Mouse (Mus musculus) intestine, embryonic 14.5 days (tissue): ENCODE data around the gene Vars. TPM values are rescaled to one million over a fixed set of nuclear protein-coding genes. Genes with fewer than 3 reads are reported as not detected.
"Not testable (repeated sequence)": the region's sequence is repeated elsewhere in the genome, so short reads cannot be mapped to it uniquely, and the experiment has no call there.

Source experiments
- ATAC-seq: fragments of 200-750 bp; cut with Nextera tagmentation; replicated peaks from 2 replicates; pipeline ENCODE4 v1.8.0; 2017; ENCODE audit warnings: low read depth, moderate number of reproducible peaks, moderate TSS enrichment, moderate library complexity; ENCODE audit not compliant: low FRiP score, low TSS enrichment
- DNase-seq: peaks from one replicate; pipeline ENCODE4 v3.0.0-alpha.2; 2018; ENCODE audit warnings: low spot score
- H3K27ac ChIP-seq: fragments of 300-500 bp; sonication (generic); 2 replicates; pipeline ENCODE4 v1.5.1; 2014; ENCODE audit warnings: low read depth, mild to moderate bottlenecking, control low read depth
- H3K27me3 ChIP-seq: fragments of 300-500 bp; sonication (generic); replicated peaks from 2 replicates; pipeline ENCODE4 v1.6.1; 2014; ENCODE audit warnings: low read length, control low read depth; ENCODE audit not compliant: control insufficient read depth, insufficient read depth
- H3K36me3 ChIP-seq: fragments of 300-500 bp; sonication (generic); 2 replicates; pipeline ENCODE4 v1.6.1; 2014; ENCODE audit warnings: low read length, control low read depth; ENCODE audit not compliant: control insufficient read depth, insufficient read depth
- H3K4me1 ChIP-seq: fragments of 300-500 bp; sonication (generic); replicated peaks from 2 replicates; pipeline ENCODE4 v1.6.1; 2014; ENCODE audit warnings: low read length, control low read depth, mixed read lengths; ENCODE audit not compliant: control insufficient read depth, insufficient read depth
- H3K4me2 ChIP-seq: fragments of 300-500 bp; sonication (generic); 2 replicates; pipeline ENCODE4 v1.6.1; 2014; ENCODE audit warnings: low read length
- H3K4me3 ChIP-seq: fragments of 300-500 bp; sonication (generic); 2 replicates; pipeline ENCODE4 v1.5.1; 2014; ENCODE audit warnings: low read depth, low read length, control low read depth, mixed read lengths
- H3K9ac ChIP-seq: fragments of 300-500 bp; sonication (generic); 2 replicates; pipeline ENCODE4 v1.6.1; 2014; ENCODE audit warnings: mild to moderate bottlenecking, low read length
- H3K9me3 ChIP-seq: fragments of 300-500 bp; sonication (generic); 2 replicates; pipeline ENCODE4 v1.6.1; 2016; ENCODE audit warnings: low read length, control low read depth; ENCODE audit not compliant: control insufficient read depth
- WGBS: fragments of 180-500 bp; shearing (Covaris S2); extraction: QIAGEN DNeasy Blood & Tissue Kit; methylation state at CpG from one replicate; pipeline ENCODE4 v1.1.7; 2014; 5-methylcytosine and 5-hydroxymethylcytosine counted together
- polyA plus RNA-seq: library from polyadenylated mRNA; unstranded; fragments of >200 nt; fragmentation: Nextera tagmentation; extraction: Ambion mirVana; gene quantifications from 2 replicates; pipeline ENCODE4 v1.2.1, GENCODE M21; 2014

Gene Vars
- polyA plus RNA-seq, 1 experiment from 2014 or later: 133 TPM

GRCm38 (mm10) chr17:34978239-34978638, 22.5 kb upstream of the Vars start:
- Histone ChIP-seq H3K27me3 (no peaks in the 10 kb centered on the region), H3K4me3 (no peak overlapping the region), H3K4me2 (no peak overlapping the region), H3K9me3 (no peaks in the 10 kb centered on the region), H3K9ac (no peak overlapping the region), H3K4me1 (peaks cover 21% of the 10 kb centered on the region), H3K36me3 (no peaks in the 10 kb centered on the region), H3K27ac (no peak overlapping the region)
- 87% methylated on average over 27 of the region's 27 CpGs for WGBS
- ATAC-seq (no peak), DNase-seq (no peak)

- Histone ChIP-seq H3K4me1 (peaks cover 24% of the 10 kb centered on the region), H3K27ac (no peak overlapping the region), H3K36me3 (no peaks in the 10 kb centered on the region), H3K4me3 (no peak overlapping the region), H3K4me2 (no peak overlapping the region), H3K27me3 (no peaks in the 10 kb centered on the region), H3K9ac (no peak overlapping the region), H3K9me3 (no peaks in the 10 kb centered on the region)
- WGBS: 91% methylated on average over 4 of the region's 4 CpGs
- peak; percentile 38 for DNase-seq
- no peak for ATAC-seq
These were observed 21.2 kb upstream of the Vars start for GRCm38 (mm10) chr17:34979631-34980030.

GRCm38 (mm10) chr17:34980655-34981054, 20.1 kb upstream of the Vars start:
- no peak for DNase-seq
- ATAC-seq: no peak
- WGBS: 11% methylated on average over 2 of the region's 2 CpGs

GRCm38 (mm10) chr17:34981690-34982180, 19.1 kb upstream of the Vars start, which contains the start of gene Lsm2:
Gene Lsm2, plus strand, starts transcription at chr17:34981862.
- DNase-seq (peak; percentile 97), ATAC-seq (peak; percentile 89)
- H3K4me2 ChIP-seq: peak within 1 kb of the TSS; percentile 90
- under 1% methylated on average over 58 of the region's 58 CpGs for WGBS
- peaks cover 24% of the 10 kb centered on the region for H3K4me1 ChIP-seq
- H3K36me3 ChIP-seq: peaks cover 20% of the 10 kb centered on the region
- H3K9ac ChIP-seq: peak within 1 kb of the TSS; percentile 91
- H3K4me3 ChIP-seq: peak within 1 kb of the TSS; percentile 91
- no peaks in the 10 kb centered on the region for H3K27me3 ChIP-seq
- no peaks in the 10 kb centered on the region for H3K9me3 ChIP-seq
- H3K27ac ChIP-seq: peak within 1 kb of the TSS; percentile 99

More at GRCm38 (mm10) chr17:34980655-34981054, 20.1 kb upstream of the Vars start:
- H3K27ac ChIP-seq: peak overlapping the region; percentile 99; the same call in 1 of the 2 replicates
- peak overlapping the region; percentile 90 for H3K4me2 ChIP-seq
- peak overlapping the region; percentile 91 for H3K4me3 ChIP-seq
- H3K4me1 ChIP-seq: peaks cover 24% of the 10 kb centered on the region
- H3K9ac ChIP-seq: peak overlapping the region; percentile 91
- peaks cover 9% of the 10 kb centered on the region for H3K36me3 ChIP-seq
- H3K9me3 ChIP-seq: no peaks in the 10 kb centered on the region
- H3K27me3 ChIP-seq: no peaks in the 10 kb centered on the region

GRCm38 (mm10) chr17:34982328-34982727, 18.5 kb upstream of the Vars start:
- under 1% methylated on average over 15 of the region's 15 CpGs for WGBS
- no peak; the same call in 1 of the 2 replicates for ATAC-seq
- Histone ChIP-seq H3K36me3 (peaks cover 22% of the 10 kb centered on the region), H3K4me1 (peaks cover 24% of the 10 kb centered on the region), H3K9ac (peak overlapping the region; percentile 91), H3K4me2 (peak overlapping the region; percentile 90), H3K4me3 (peak overlapping the region; percentile 91), H3K27me3 (no peaks in the 10 kb centered on the region), H3K27ac (peak overlapping the region; percentile 99), H3K9me3 (no peaks in the 10 kb centered on the region)
- no peak for DNase-seq

GRCm38 (mm10) chr17:34984218-34984617, 16.6 kb upstream of the Vars start:
- DNase-seq: no peak
- no peak for ATAC-seq

GRCm38 (mm10) chr17:34994751-34995150, 6.0 kb upstream of the Vars start:
- Histone ChIP-seq H3K4me1 (peaks cover 11% of the 10 kb centered on the region), H3K27me3 (no peaks in the 10 kb centered on the region), H3K4me2 (no peak overlapping the region), H3K27ac (no peak overlapping the region), H3K4me3 (no peak overlapping the region), H3K36me3 (peaks cover 26% of the 10 kb centered on the region; the same call in 1 of the 2 replicates), H3K9me3 (no peaks in the 10 kb centered on the region), H3K9ac (no peak overlapping the region)
- ATAC-seq (no peak), DNase-seq (no peak)

More at GRCm38 (mm10) chr17:34984218-34984617, 16.6 kb upstream of the Vars start:
- no peak overlapping the region for H3K27ac ChIP-seq
- H3K9me3 ChIP-seq: no peaks in the 10 kb centered on the region
- H3K4me3 ChIP-seq: no peak overlapping the region
- no peak overlapping the region for H3K9ac ChIP-seq
- H3K4me2 ChIP-seq: no peak overlapping the region
- WGBS: 82% methylated on average over 2 of the region's 2 CpGs
- H3K36me3 ChIP-seq: peaks cover 32% of the 10 kb centered on the region
- H3K27me3 ChIP-seq: no peaks in the 10 kb centered on the region
- peaks cover 24% of the 10 kb centered on the region for H3K4me1 ChIP-seq

GRCm38 (mm10) chr17:34995192-34995591, 5.6 kb upstream of the Vars start:
- peaks cover 24% of the 10 kb centered on the region; the same call in 1 of the 2 replicates for H3K36me3 ChIP-seq
- H3K9ac ChIP-seq, H3K4me3 ChIP-seq, H3K9me3 ChIP-seq, ATAC-seq, DNase-seq, H3K27ac ChIP-seq, H3K4me2 ChIP-seq, H3K27me3 ChIP-seq: not testable (repeated sequence)
- WGBS: 92% methylated on average over 4 of the region's 4 CpGs
- peaks cover 14% of the 10 kb centered on the region for H3K4me1 ChIP-seq

- not testable (repeated sequence) for H3K4me3 ChIP-seq
These were observed 4.9 kb upstream of the Vars start for GRCm38 (mm10) chr17:34995927-34996326.

More at GRCm38 (mm10) chr17:34995927-34996326, 4.9 kb upstream of the Vars start:
- H3K36me3 ChIP-seq: peaks cover 18% of the 10 kb centered on the region; the same call in 1 of the 2 replicates
- not testable (repeated sequence) for H3K4me2 ChIP-seq, H3K9ac ChIP-seq, H3K27me3 ChIP-seq, DNase-seq, H3K27ac ChIP-seq, H3K9me3 ChIP-seq, ATAC-seq
- 100% methylated on average over 4 of the region's 4 CpGs for WGBS
- H3K4me1 ChIP-seq: peaks cover 14% of the 10 kb centered on the region
